ENCODE assay signal across 23 mouse cellular contexts in genomic region chrX:18875734-18876133, GRCm38 (mm10).
DNase-seq lines count a peak whose midpoint lies in the region; ATAC-seq lines count a peak whose summit lies in the region.
"Had no signal": no experiment of that assay in that cellular context is flagged by ENCODE, and none has a peak within 500 bp of the region (broad histone marks: within the 10 kb centered on the region; RNA-seq: fewer than 3 reads in every experiment).

No protein-coding gene starts in this region.

- H3K4me3 ChIP-seq in brown adipose tissue, adult 24 weeks (ENCODE audit: insufficient read depth, low read depth, low read length): no peak overlapping the region
- H3K4me3 ChIP-seq: embryonic facial prominence, embryonic 10.5 days; embryonic facial prominence, embryonic 12.5 days; forebrain, embryonic 10.5 days; forebrain, embryonic 12.5 days had no signal

- H3K4me1 ChIP-seq in brown adipose tissue, adult 24 weeks (ENCODE audit: control insufficient read depth, insufficient read depth, insufficient read length, low read length): no peaks in the 10 kb centered on the region; the same call in 1 of the 2 replicates
- H3K4me1 ChIP-seq: embryonic facial prominence, embryonic 10.5 days; embryonic facial prominence, embryonic 12.5 days; forebrain, embryonic 10.5 days; forebrain, embryonic 12.5 days had no signal

- DNase-seq in frontal cortex, postnatal 14 days (ENCODE audit: low spot score in 2 of 2): no peak
- peak; percentile 52 for DNase-seq in 3T3-L1 (ENCODE audit: low read depth, low spot score)
- peak; percentile 45 for DNase-seq in gonadal fat pad, adult 2 months (ENCODE audit: low read depth)
- no peak for DNase-seq in layer of hippocampus, postnatal 36 days
- DNase-seq in left cerebral cortex, adult 18-20 months (ENCODE audit: low spot score in 2 of 2): no peak
- DNase-seq: adrenal gland, adult 8-10 months; adrenal gland, postnatal 14 days; adrenal gland, postnatal 36 days; cerebellum, adult 11-12 months; cerebellum, adult 2 months; cerebellum, adult 9-10 months; cerebellum, postnatal 10 days; cerebellum, postnatal 25 days had no signal

- H3K27ac ChIP-seq in brown adipose tissue, adult 24 weeks (replicated peaks; ENCODE audit: low read depth, low read length): peak overlapping the region; percentile 24
- H3K27ac ChIP-seq: embryonic facial prominence, embryonic 10.5 days; embryonic facial prominence, embryonic 12.5 days; forebrain, embryonic 10.5 days; forebrain, embryonic 12.5 days had no signal

- peak; percentile 73 for ATAC-seq in frontal cortex, adult (ENCODE audit: low TSS enrichment)
- ATAC-seq: activated CD4-positive, CD25-positive, alpha-beta regulatory T cell, adult 4 months; forebrain, embryonic 14.5 days; forebrain, embryonic 16.5 days; Patski had no signal

Comparison
In these comparisons a context has a peak if more than half of its experiments do, and no peak if none do; other contexts are left out.
1. DNase-seq: peak in 3T3-L1 (single experiment) and gonadal fat pad, adult 2 months (single experiment); none in frontal cortex, postnatal 14 days (0 of 2), layer of hippocampus, postnatal 36 days (0 of 2) and left cerebral cortex, adult 18-20 months (0 of 2).